Mouse (Mus musculus) CH12.LX (cell line): Measurements from ENCODE around the gene Hcn1.

Experiments used
- CHD1 ChIP-seq: IDR thresholded peaks from 2 replicates; pipeline ENCODE4 v1.6.1; 2012; ENCODE audit warnings: low read depth, low read length, improper control_type of control experiment, inconsistent platforms
- CTCF ChIP-seq, 2 experiments: IDR thresholded peaks in 1 of 2; conservative IDR thresholded peaks in 1 of 2; 2 replicates each; pipeline ENCODE4 v1.5.1; 2011 to 2012; ENCODE audit warnings: low read depth in 2 of 2, low read length in 2 of 2, improper control_type of control experiment in 1 of 2, inconsistent platforms in 1 of 2, mild to moderate bottlenecking in 1 of 2, moderate library complexity in 1 of 2
- E2F4 ChIP-seq: IDR thresholded peaks from 2 replicates; pipeline ENCODE4 v1.6.1; 2011; ENCODE audit warnings: low read depth, low read length, improper control_type of control experiment; ENCODE audit not compliant: insufficient replicate concordance
- ELF1 ChIP-seq: IDR thresholded peaks from 2 replicates; pipeline ENCODE4 v1.6.1; 2014; ENCODE audit warnings: low read depth, mild to moderate bottlenecking, inconsistent platforms, low read length, improper control_type of control experiment
- EP300 ChIP-seq: IDR thresholded peaks from 2 replicates; pipeline ENCODE4 v1.6.1; 2011; ENCODE audit warnings: low read length, improper control_type of control experiment
- HCFC1 ChIP-seq: IDR thresholded peaks from 2 replicates; pipeline ENCODE4 v1.6.1; 2012; ENCODE audit warnings: low read depth, mild to moderate bottlenecking, inconsistent platforms, low read length, improper control_type of control experiment
- JUND ChIP-seq: conservative IDR thresholded peaks from 2 replicates; pipeline ENCODE4 v1.6.1; 2011; ENCODE audit warnings: low read depth, low read length, improper control_type of control experiment
- KAT2A ChIP-seq: IDR thresholded peaks from 2 replicates; pipeline ENCODE4 v1.6.1; 2012; ENCODE audit warnings: low read length, improper control_type of control experiment, inconsistent platforms; ENCODE audit not compliant: insufficient replicate concordance
- POLR2A ChIP-seq: IDR thresholded peaks from 2 replicates; pipeline ENCODE4 v1.6.1; 2011; ENCODE audit warnings: low read depth, mild to moderate bottlenecking, improper control_type of control experiment, low read length
- POLR2AphosphoS2 ChIP-seq: IDR thresholded peaks from 2 replicates; pipeline ENCODE4 v1.6.1; 2011; ENCODE audit warnings: low read depth, low read length, improper control_type of control experiment
- USF1 ChIP-seq: IDR thresholded peaks from 2 replicates; pipeline ENCODE4 v1.6.1; 2014; ENCODE audit warnings: low read depth, mild to moderate bottlenecking, inconsistent platforms, low read length, improper control_type of control experiment
- ZC3H11A ChIP-seq: IDR thresholded peaks from 2 replicates; pipeline ENCODE4 v1.6.1; 2012; ENCODE audit warnings: low read depth, mild to moderate bottlenecking, inconsistent platforms, low read length, improper control_type of control experiment
- ZNF384 ChIP-seq: IDR thresholded peaks from 2 replicates; pipeline ENCODE4 v1.6.1; 2012; ENCODE audit warnings: low read depth, low read length, improper control_type of control experiment, inconsistent platforms

DNA sequence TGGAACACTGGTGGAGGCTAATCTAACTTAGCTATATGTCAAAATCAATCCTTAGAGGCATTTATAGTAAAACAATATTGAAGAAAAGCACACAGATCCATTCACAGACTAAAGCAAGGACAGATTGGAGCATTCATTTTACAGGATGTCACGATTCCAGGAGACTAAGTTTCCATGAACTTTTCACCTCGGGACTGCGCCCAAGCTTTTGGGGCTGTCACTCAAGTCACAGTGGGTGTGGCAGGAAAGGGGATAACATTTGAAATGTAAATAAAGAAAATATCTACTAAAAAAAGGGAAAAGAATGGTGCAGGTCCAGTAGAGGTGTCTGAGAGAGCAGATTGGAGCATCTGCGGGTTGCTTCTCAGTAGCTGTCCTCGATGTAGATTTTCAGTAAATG, 421.3 kb downstream of the Hcn1 start:
- TF ChIP-seq USF1 (no peak), HCFC1 (no peak), CHD1 (no peak), KAT2A (no peak), CTCF (conservative IDR thresholded peaks at IDR 0.05 in 1 of 2, IDR thresholded peaks at IDR 0.05 in 1 of 2; ENCODE audit: low read depth in 2 of 2, low read length in 2 of 2) (no peak), JUND (no peak), EP300 (no peak), ELF1 (no peak), POLR2A (no peak), POLR2AphosphoS2 (no peak), ZNF384 (no peak), E2F4 (no peak), ZC3H11A (no peak)
